Mouse (Mus musculus) hindbrain, embryonic 15.5 days (tissue): ENCODE results near the gene Fer1l5. TPM values are rescaled to one million over a fixed set of nuclear protein-coding genes. Genes with fewer than 3 reads are reported as not detected.
A peak's percentile ranks its signal among the peaks of the same experiment; 100 is the strongest.

Experiments used
- ATAC-seq: fragments of 200-750 bp; cut with Nextera tagmentation; 2 replicates; pipeline ENCODE4 v1.8.0; 2017; ENCODE audit warnings: low read depth, moderate number of reproducible peaks, moderate TSS enrichment; ENCODE audit not compliant: low FRiP score
- H3K27ac ChIP-seq: fragments of 300-500 bp; sonication (generic); replicated peaks from 2 replicates; pipeline ENCODE4 v1.5.1; 2015; ENCODE audit warnings: mild to moderate bottlenecking, inconsistent platforms
- H3K27me3 ChIP-seq: fragments of 300-500 bp; sonication (generic); 2 replicates; pipeline ENCODE4 v1.6.1; 2015; ENCODE audit warnings: control low read depth, inconsistent platforms
- H3K36me3 ChIP-seq: fragments of 300-500 bp; sonication (generic); 2 replicates; pipeline ENCODE4 v1.6.1; 2015; ENCODE audit warnings: control low read depth, inconsistent platforms
- H3K4me1 ChIP-seq: fragments of 300-500 bp; sonication (generic); replicated peaks from 2 replicates; pipeline ENCODE4 v1.6.1; 2015; ENCODE audit warnings: control low read depth, inconsistent platforms
- H3K4me2 ChIP-seq: fragments of 300-500 bp; sonication (generic); 2 replicates; pipeline ENCODE4 v1.6.1; 2015; ENCODE audit warnings: moderate library complexity, mild to moderate bottlenecking, inconsistent platforms
- H3K4me3 ChIP-seq: fragments of 300-500 bp; sonication (generic); 2 replicates; pipeline ENCODE4 v1.5.1; 2015; ENCODE audit warnings: mild to moderate bottlenecking, inconsistent platforms
- H3K9ac ChIP-seq: fragments of 300-500 bp; sonication (generic); 2 replicates; pipeline ENCODE4 v1.6.1; 2015; ENCODE audit warnings: inconsistent platforms
- H3K9me3 ChIP-seq: fragments of 300-500 bp; sonication (generic); 2 replicates; pipeline ENCODE4 v1.6.1; 2016; ENCODE audit warnings: control low read depth, inconsistent platforms
- WGBS: fragments of 180-500 bp; shearing (Covaris S2); methylation state at CpG from one replicate; pipeline ENCODE4 v1.1.7; 2015; 5-methylcytosine and 5-hydroxymethylcytosine counted together
- polyA plus RNA-seq: library from polyadenylated mRNA; unstranded; fragments of >200 nt; fragmentation: Nextera tagmentation; extraction: Ambion mirVana; gene quantifications from 2 replicates; pipeline ENCODE4 v1.2.1, GENCODE M21; 2015

The Fer1l5 gene
- polyA plus RNA-seq, 1 experiment from 2014 or later: 2.6 TPM

DNA sequence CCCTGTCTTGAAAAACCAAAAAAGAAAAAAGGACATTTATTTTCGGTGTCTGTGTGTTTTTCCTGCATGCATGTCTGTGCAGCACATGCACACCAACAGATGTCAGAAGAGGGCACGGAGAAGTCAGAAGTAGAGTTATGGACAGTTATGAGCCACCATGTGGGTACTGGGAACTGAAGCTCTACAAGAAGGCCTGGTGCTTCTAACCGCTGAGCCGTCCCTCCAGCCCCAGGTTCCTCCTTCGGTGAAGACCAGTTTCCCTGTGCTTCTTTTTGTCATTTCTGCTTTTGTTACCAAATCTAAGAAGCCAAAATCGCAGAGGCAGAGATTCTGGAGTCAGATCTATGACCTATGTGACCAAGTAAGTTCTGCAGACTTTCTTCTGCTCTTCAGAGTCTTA, 64.4 kb downstream of the Fer1l5 start:
- Histone ChIP-seq H3K27me3 (no peaks in the 10 kb centered on the region), H3K36me3 (peaks cover 59% of the 10 kb centered on the region), H3K9ac (no peak overlapping the region), H3K9me3 (no peaks in the 10 kb centered on the region), H3K4me2 (no peak overlapping the region), H3K4me1 (no peaks in the 10 kb centered on the region), H3K4me3 (no peak overlapping the region), H3K27ac (no peak overlapping the region)
- ATAC-seq: no peak
- 93% methylated on average over 6 of the region's 6 CpGs for WGBS

GRCm38 (mm10) chr1:36437223-36437622, 65.1 kb downstream of the Fer1l5 start:
- Histone ChIP-seq H3K9me3 (no peaks in the 10 kb centered on the region), H3K4me2 (no peak overlapping the region), H3K36me3 (peaks cover 57% of the 10 kb centered on the region), H3K9ac (no peak overlapping the region), H3K4me3 (no peak overlapping the region), H3K27me3 (no peaks in the 10 kb centered on the region), H3K4me1 (no peaks in the 10 kb centered on the region), H3K27ac (no peak overlapping the region)
- no peak for ATAC-seq
- WGBS: 97% methylated on average over 3 of the region's 3 CpGs

GRCm38 (mm10) chr1:36441101-36441500, 69.0 kb downstream of the Fer1l5 start:
- no peaks in the 10 kb centered on the region for H3K9me3 ChIP-seq
- no peak overlapping the region for H3K27ac ChIP-seq
- WGBS: 72% methylated on average over 4 of the region's 4 CpGs
- no peak for ATAC-seq
- no peak overlapping the region for H3K9ac ChIP-seq
- H3K4me1 ChIP-seq: peaks cover 19% of the 10 kb centered on the region
- no peak overlapping the region for H3K4me3 ChIP-seq
- no peaks in the 10 kb centered on the region for H3K27me3 ChIP-seq
- peaks cover 41% of the 10 kb centered on the region for H3K36me3 ChIP-seq
- H3K4me2 ChIP-seq: no peak overlapping the region

GRCm38 (mm10) chr1:36444471-36445464, 72.7 kb downstream of the Fer1l5 start, which contains the start of gene Lman2l:
Gene Lman2l, minus strand, starts transcription at chr1:36445271.
- Histone ChIP-seq H3K9ac (peak within 1 kb of the TSS; percentile 65), H3K9me3 (no peaks in the 10 kb centered on the region), H3K27me3 (no peaks in the 10 kb centered on the region), H3K36me3 (peaks cover 5% of the 10 kb centered on the region), H3K27ac (peak within 1 kb of the TSS; percentile 82), H3K4me1 (peaks cover 19% of the 10 kb centered on the region), H3K4me2 (peak within 1 kb of the TSS; percentile 82), H3K4me3 (peak within 1 kb of the TSS; percentile 74)
- under 1% methylated on average over 56 of the region's 57 CpGs for WGBS
- peak; percentile 100 for ATAC-seq

- no peak overlapping the region for H3K9ac ChIP-seq
- 44% methylated on average over 8 of the region's 8 CpGs for WGBS
- peak overlapping the region; percentile 74 for H3K4me3 ChIP-seq
- H3K27me3 ChIP-seq: no peaks in the 10 kb centered on the region
- H3K36me3 ChIP-seq: peaks cover 5% of the 10 kb centered on the region; the same call in 1 of the 2 replicates
- peak overlapping the region; percentile 66 for H3K27ac ChIP-seq
- H3K4me2 ChIP-seq: peak overlapping the region; percentile 40
- peaks cover 19% of the 10 kb centered on the region for H3K4me1 ChIP-seq
- ATAC-seq: 0 out of 2 replicates have a peak, but pooled peaks have one; percentile 40
- no peaks in the 10 kb centered on the region for H3K9me3 ChIP-seq
Measured at GRCm38 (mm10) chr1:36445508-36445907, 73.4 kb downstream of the Fer1l5 start.

GRCm38 (mm10) chr1:36446106-36446824, 74.2 kb downstream of the Fer1l5 start:
- no peaks in the 10 kb centered on the region for H3K9me3 ChIP-seq
- ATAC-seq: no peak
- peaks cover 5% of the 10 kb centered on the region; the same call in 1 of the 2 replicates for H3K36me3 ChIP-seq
- WGBS: 97% methylated on average over 5 of the region's 5 CpGs
- H3K4me1 ChIP-seq: peaks cover 19% of the 10 kb centered on the region
- H3K4me3 ChIP-seq: no peak overlapping the region
- H3K27ac ChIP-seq: peak overlapping the region; percentile 66; the same call in 1 of the 2 replicates
- H3K4me2 ChIP-seq: no peak overlapping the region
- H3K27me3 ChIP-seq: no peaks in the 10 kb centered on the region
- H3K9ac ChIP-seq: no peak overlapping the region

GRCm38 (mm10) chr1:36446841-36447240, 74.8 kb downstream of the Fer1l5 start:
- Histone ChIP-seq H3K27me3 (no peaks in the 10 kb centered on the region), H3K27ac (no peak overlapping the region)
- WGBS: 92% methylated on average over 5 of the region's 5 CpGs

GRCm38 (mm10) chr1:36454055-36454815, 82.1 kb downstream of the Fer1l5 start:
- no peaks in the 10 kb centered on the region for H3K27me3 ChIP-seq
- H3K4me2 ChIP-seq: no peak overlapping the region
- ATAC-seq: no peak
- H3K36me3 ChIP-seq: no peaks in the 10 kb centered on the region
- no peak overlapping the region for H3K9ac ChIP-seq
- H3K4me3 ChIP-seq: no peak overlapping the region
- H3K27ac ChIP-seq: no peak overlapping the region
- H3K9me3 ChIP-seq: no peaks in the 10 kb centered on the region
- 90% methylated on average over 6 of the region's 6 CpGs for WGBS
- H3K4me1 ChIP-seq: no peaks in the 10 kb centered on the region

More at GRCm38 (mm10) chr1:36446841-36447240, 74.8 kb downstream of the Fer1l5 start:
- Histone ChIP-seq H3K36me3 (0 out of 2 replicates have a peak, but pooled peaks cover 3% of the 10 kb centered on the region), H3K4me3 (no peak overlapping the region), H3K9ac (no peak overlapping the region), H3K4me1 (peaks cover 19% of the 10 kb centered on the region), H3K4me2 (no peak overlapping the region), H3K9me3 (no peaks in the 10 kb centered on the region)
- ATAC-seq: no peak

- Histone ChIP-seq H3K9me3 (no peaks in the 10 kb centered on the region), H3K4me1 (no peaks in the 10 kb centered on the region), H3K36me3 (no peaks in the 10 kb centered on the region), H3K9ac (no peak overlapping the region), H3K27ac (no peak overlapping the region), H3K27me3 (no peaks in the 10 kb centered on the region), H3K4me2 (no peak overlapping the region), H3K4me3 (no peak overlapping the region)
- no peak for ATAC-seq
- WGBS: 47% methylated on average over 7 of the region's 7 CpGs
Measured at GRCm38 (mm10) chr1:36457388-36458014, 85.4 kb downstream of the Fer1l5 start.

- Histone ChIP-seq H3K9me3 (no peaks in the 10 kb centered on the region), H3K4me1 (no peaks in the 10 kb centered on the region), H3K27me3 (no peaks in the 10 kb centered on the region), H3K36me3 (no peaks in the 10 kb centered on the region), H3K27ac (no peak overlapping the region), H3K4me2 (no peak overlapping the region), H3K9ac (no peak overlapping the region), H3K4me3 (no peak overlapping the region)
- no peak for ATAC-seq
- 88% methylated on average over 5 of the region's 5 CpGs for WGBS
Measured at GRCm38 (mm10) chr1:36458169-36458568, 86.1 kb downstream of the Fer1l5 start.

DNA sequence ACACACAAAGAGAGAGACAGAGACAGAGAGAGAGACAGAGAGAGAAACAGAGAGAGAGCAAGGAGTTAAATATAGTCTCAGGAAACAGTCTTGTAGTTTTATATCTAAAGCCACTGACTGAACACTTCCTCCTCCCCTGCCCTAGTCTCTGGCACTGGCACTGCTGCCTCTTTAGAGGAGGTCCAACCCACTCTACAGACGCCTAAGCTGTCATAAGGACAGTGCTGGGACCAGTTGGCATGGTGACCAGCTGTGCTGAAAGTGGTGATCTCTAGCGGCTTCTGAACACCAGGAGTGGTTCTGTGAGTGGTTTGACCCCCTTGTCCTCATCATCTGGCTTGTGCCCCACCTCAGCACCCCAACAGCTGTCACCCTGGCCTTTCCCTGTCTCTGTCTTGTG, 89.7 kb downstream of the Fer1l5 start:
- ATAC-seq: no peak

More for the DNA sequence above, 89.7 kb downstream of the Fer1l5 start:
- Histone ChIP-seq H3K27me3 (no peaks in the 10 kb centered on the region), H3K4me2 (no peak overlapping the region), H3K36me3 (no peaks in the 10 kb centered on the region), H3K9ac (no peak overlapping the region), H3K27ac (no peak overlapping the region), H3K4me3 (no peak overlapping the region), H3K4me1 (no peaks in the 10 kb centered on the region), H3K9me3 (no peaks in the 10 kb centered on the region)
- 54% methylated on average over 2 of the region's 2 CpGs for WGBS
